Mouse (Mus musculus): ENCODE measurements around the gene Doc2g.

The Doc2g gene

GRCm38 (mm10) chr19:3991562-3991961 lies 11.6 kb upstream of the Doc2g start:
- DNase-seq = no peak

GRCm38 (mm10) chr19:3991966-3992365 lies 11.1 kb upstream of the Doc2g start:
- DNase-seq = no peak

DNA sequence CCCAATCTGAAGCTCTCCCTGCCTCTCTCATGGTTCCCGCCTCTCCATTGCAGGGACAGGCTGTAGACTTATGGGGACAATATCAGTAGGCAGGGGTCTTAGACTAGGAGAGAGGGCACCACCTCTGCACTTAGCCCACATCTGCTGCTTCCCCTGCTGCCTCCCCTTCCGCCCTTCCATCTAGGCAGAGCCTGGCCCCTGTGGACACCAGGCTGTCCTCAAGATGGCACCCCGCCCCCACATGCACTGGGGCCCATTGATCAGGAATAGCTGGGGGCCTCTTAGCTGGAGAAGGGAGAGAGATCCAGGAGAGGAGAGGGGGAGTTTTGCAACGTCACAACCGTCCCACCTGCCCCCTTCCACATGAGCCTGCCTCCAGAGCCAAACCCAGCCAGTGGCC lies 10.7 kb upstream of the Doc2g start, which contains the start of gene Tbx10:
TSS of gene Tbx10 (plus strand) at position 337 of the 400 bp plus-strand sequence.
- DNase-seq = no peak

DNA sequence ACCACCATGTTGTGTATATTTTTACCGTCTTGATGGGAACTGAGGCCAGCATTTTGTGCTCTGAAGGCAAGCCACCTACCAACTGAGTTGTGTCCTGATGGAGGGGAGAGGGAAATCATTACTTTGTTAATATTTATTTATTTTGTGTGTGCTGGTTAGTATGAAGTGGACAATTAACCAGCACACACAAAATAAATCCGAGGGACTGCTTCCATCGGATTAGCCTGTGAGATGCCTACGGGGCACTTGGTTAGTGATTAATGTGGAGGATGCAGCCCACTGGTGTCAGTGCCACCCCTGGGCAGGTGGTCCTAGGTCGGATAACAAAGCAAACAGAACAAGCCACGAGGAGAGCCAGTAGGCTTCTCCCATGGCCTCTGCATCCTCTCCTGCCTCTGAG lies 8.2 kb upstream of the Doc2g start:
- no peak for DNase-seq

DNA sequence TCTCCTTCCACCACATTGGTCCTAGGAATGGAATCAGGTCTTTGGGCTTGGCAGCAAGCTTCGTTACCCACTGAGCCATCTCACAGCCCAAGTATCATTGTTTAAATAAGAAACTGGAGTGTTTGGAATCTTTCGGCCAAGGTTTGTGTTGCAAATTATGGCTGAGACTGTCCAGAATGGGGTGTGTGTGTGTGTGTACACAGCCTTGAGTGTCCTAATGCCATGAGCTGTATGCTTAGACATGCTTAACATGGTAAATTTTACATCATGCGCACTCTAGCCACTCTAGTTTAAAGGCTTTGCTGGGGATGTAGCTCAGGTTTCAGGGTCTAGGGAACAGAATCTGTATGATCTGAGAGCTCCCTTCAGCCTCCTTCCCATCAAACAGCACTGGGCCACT lies 7.6 kb upstream of the Doc2g start:
- DNase-seq = no peak

DNA sequence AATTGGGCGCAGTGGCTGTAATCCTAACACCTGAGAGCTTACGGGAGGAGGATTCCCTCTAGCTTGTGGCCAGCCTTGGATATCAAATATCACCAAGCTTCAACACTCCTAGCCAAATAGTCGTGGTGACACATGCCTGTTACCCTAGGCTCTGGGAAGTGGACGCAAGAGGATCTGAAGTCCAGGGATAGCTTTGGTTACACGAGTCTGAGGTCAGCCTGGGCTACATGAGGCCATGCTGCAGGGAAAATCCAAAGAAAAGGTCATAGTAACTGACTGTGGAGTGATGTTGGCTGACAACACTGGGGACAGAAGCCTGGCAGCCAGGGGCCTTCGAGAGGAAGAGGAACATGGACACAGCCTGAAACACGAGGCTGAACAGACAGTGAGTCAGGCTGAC lies 7.0 kb upstream of the Doc2g start:
- no peak for DNase-seq

GRCm38 (mm10) chr19:3996747-3997146 lies 6.4 kb upstream of the Doc2g start:
- DNase-seq = no peak

DNA sequence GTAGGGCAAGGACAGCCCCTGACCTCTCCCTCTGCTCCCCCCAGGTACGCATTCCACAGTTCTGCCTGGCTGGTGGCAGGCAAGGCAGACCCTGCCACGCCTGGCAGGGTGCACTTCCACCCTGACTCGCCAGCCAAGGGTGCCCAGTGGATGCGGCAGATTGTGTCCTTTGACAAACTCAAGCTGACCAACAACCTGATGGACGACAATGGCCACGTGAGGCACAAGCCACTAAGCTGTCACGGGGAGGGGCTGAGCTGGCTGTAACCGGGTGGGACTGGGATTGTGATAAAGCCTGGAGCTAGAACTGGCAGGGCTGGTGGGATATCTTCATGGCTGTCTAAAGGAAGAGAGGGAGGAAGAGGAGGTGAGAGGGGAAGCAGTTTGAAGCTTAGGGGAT lies 5.9 kb upstream of the Doc2g start:
- no peak for DNase-seq

- no peak for DNase-seq
These were observed 4.8 kb upstream of the Doc2g start for GRCm38 (mm10) chr19:3998335-3998734.

- no peak for DNase-seq
These were observed 3.9 kb upstream of the Doc2g start for GRCm38 (mm10) chr19:3999121-3999730.

GRCm38 (mm10) chr19:4000119-4000900 lies 2.8 kb upstream of the Doc2g start, which contains the start of the genes Nudt8 and Gm49405:
TSS of gene Nudt8 (plus strand) at chr19:4000580.
TSS of gene Gm49405 (plus strand) at chr19:4000626.
- peak; percentile 90 to 95 for DNase-seq

GRCm38 (mm10) chr19:4000949-4001525 lies 2.1 kb upstream of the Doc2g start:
- no peak for DNase-seq

DNA sequence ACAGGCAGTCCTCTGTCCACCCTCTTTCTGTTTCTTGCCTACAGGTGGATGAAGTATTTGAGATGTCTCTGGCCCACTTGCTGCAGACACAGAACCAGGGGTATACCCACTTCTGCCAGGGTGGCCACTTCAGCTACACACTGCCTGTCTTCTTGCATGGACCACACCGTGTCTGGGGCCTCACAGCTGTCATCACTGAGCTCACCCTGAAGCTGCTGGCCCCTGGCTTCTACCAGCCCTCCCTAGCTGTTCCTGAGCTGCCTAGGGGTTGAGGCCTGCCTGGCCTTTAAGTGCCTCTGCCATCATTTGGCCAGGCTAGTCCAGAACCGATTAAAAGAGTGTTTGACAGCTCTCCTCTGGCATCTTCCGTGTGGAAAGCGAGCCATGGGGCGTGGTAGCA lies 1.4 kb upstream of the Doc2g start:
- DNase-seq = no peak

DNA sequence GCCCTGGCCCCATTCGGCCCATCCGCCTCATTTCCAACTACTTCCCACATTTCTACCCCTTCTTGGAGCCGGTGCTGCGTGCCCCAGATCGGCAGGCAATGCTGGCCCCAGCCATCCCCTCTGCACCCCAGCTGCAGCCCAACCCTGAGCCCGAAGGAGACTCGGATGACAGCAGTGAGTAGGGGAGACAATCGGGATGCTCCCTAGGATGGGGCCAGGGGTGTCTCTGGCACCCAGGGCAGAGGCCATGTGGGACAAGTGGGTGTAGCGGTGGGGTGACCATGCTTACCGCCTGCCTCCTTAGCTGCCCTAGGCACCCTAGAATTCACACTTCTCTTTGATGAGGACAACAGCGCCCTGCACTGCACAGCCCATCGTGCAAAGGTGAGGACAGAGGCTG lies 528 bp downstream of the Doc2g start:
- DNase-seq = no peak

DNA sequence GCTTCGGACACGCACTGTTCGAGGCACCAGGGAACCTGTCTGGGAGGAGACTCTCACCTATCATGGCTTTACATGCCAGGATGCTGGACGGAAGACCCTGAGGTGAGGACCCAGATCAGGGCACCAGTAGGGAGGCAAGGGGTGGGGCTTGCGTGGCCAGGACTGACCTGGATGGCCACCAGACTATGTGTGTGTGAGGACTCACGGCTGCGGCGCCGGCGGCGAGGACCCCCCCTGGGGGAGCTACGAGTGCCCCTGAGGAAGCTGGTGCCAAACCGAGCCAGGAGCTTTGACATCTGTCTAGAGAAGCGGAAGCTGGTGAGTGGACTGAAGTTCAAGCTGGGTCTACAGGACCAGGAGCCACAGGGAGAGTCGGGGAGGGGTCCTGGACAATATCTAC lies 1.2 kb downstream of the Doc2g start:
- no peak for DNase-seq

DNA sequence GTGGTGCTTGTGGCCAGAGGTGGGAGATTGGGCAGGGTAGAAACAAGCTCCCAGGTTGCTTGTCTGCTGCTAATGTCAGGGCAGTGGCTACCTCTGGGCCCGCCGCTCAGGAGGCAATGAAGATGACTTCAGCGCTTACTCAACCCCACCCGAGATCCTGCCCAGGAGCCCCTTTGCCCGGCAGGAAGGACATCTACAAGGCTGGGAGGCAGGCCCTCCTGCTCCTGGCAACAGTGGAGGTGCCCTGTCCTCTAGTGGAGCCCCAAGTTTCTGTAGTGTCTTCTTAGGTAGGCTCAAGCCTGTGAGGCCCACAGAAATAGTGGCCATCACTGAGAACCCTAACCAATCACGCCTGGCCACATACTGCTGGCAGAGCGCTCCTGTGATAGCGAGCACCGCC lies 2.0 kb downstream of the Doc2g start:
- DNase-seq = no peak

DNA sequence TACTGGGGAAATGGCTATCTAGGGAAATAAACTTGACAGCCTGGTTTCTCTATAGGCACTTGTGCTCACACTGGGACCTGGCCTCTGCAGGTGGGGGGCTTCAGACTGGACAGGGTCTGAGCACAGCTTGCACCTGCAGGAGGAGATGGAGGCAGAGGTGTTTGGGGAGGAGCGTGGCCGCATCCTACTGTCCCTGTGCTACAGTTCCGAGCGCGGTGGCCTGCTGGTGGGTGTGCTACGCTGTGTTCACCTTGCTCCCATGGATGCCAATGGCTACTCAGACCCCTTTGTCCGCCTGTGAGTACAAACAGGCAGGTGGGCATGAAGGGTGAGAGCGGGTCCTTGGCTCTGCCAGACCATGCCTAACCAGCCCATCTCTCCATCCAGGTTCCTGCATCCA lies 2.9 kb downstream of the Doc2g start:
- DNase-seq = no peak

- DNase-seq = no peak
These were observed 8.0 kb downstream of the Doc2g start for GRCm38 (mm10) chr19:4011086-4011485.

GRCm38 (mm10) chr19:4012432-4013022 lies 9.4 kb downstream of the Doc2g start, which contains the start of gene Ndufv1:
TSS of gene Ndufv1 (minus strand) at chr19:4012806.
- DNase-seq = peak; percentile 96 to 98

- DNase-seq = no peak
These were observed 10.0 kb downstream of the Doc2g start for GRCm38 (mm10) chr19:4013066-4013465.

DNA sequence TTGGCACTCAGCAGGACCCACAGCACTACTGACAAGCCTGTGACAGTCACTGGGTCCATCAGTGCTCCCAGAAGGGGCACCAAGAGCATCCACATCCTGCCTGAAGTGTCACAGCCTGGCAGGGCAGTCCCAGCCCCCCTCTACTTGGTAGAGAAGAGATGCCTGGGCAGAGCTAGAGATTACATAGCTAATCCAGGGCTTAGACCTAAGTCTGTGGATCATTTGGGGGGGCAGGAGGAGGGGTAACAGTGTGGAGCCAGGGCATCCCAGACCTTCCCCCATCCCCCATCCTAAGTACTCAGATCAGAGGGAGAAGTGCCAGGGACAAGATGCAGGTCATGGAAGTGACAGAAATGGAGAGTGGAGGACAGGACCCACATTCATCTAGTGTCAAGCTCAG lies 11.7 kb downstream of the Doc2g start:
- no peak for DNase-seq

DNA sequence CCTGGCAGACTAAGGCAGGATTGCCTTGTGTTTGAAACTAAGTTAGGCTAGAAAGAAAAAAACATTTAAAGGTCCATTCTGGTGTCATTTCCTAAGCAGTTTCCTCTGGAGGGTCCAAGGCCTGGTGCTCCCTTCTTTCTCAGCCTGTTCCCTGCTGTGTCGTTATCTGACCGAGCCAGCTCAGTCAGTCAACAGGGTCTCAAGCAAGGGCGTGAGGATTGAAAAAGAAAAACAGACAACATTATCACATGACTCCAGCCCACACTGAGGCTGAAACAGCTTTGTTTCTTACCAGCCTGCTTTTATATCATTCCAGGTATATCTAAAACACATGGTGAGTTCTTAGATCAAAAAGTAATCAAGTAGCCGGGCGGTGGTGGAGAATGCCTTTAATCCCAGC lies 12.5 kb downstream of the Doc2g start:
- no peak for DNase-seq

GRCm38 (mm10) chr19:4017921-4018587 lies 14.9 kb downstream of the Doc2g start:
- no peak for DNase-seq
